Mouse (Mus musculus) Patski (cell line): ENCODE results near the gene Akr1b10. TPM values are rescaled to one million over a fixed set of nuclear protein-coding genes. Genes with fewer than 3 reads are reported as not detected.
"Not testable (repeated sequence)": the region's sequence is repeated elsewhere in the genome, so short reads cannot be mapped to it uniquely, and the experiment has no call there.

Source experiments
- ATAC-seq: fragments of 100-300 bp; one replicate; pipeline ENCODE4 v1.8.0; 2021
- CTCF ChIA-PET: fragments of 350-600 bp; sonication (Branson Sonifier 250); formaldehyde crosslinking; loops from one replicate; lab custom pipeline; 2022; ENCODE audit warnings: inconsistent platforms; lab: Charles Lee
- POLR2A ChIA-PET: fragments of 350-600 bp; sonication (Branson Sonifier 250); formaldehyde crosslinking; loops from one replicate; lab custom pipeline; 2022; ENCODE audit warnings: antibody characterized with exemption, inconsistent platforms; lab: Charles Lee
- DNase-seq: peaks from one replicate; pipeline ENCODE4 v3.0.0-alpha.2; 2011; ENCODE audit warnings: low read depth, low spot score
- H3K27me3 ChIP-seq: fragments of 371-371 bp; one replicate; pipeline ENCODE4 v1.5.1; 2021
- CTCF ChIP-seq: fragments of 100-300 bp; IDR thresholded peaks from one replicate; pipeline ENCODE4 v1.5.1; 2021
- in situ Hi-C: fragments of 300-500 bp; cut with MboI; formaldehyde crosslinking; loops from 3 replicates; pipeline ENCODE4 v1.11.1; 2018; ENCODE audit warnings: low pct_unique_long_range_greater_than_20kb, mixed read lengths
- polyA plus RNA-seq: library from polyadenylated mRNA; unstranded; gene quantifications from one replicate; pipeline ENCODE4 v1.2.3, GENCODE M21; 2021

The Akr1b10 gene
- polyA plus RNA-seq, 1 experiment from 2014 or later, result 83.1 TPM

GRCm38 (mm10) chr6:34350037-34350699 is 33.9 kb upstream of the Akr1b10 start:
- DNase-seq (no peak), ATAC-seq (no peak)
- in situ Hi-C loops, result no loop called here
- H3K27me3 ChIP-seq, result no peaks in the 10 kb centered on the region
- ChIA-PET POLR2A (interaction anchor here (0.6 kb wide), 1 partner anchor 33 kb away, joined by 4 read pairs; the partner anchor contains the start of gene Akr1b3), CTCF (interaction anchor here (0.9 to 1.5 kb wide), 2 partner anchors 16 to 99 kb away, joined by 3 to 5 read pairs; no protein-coding TSS in a partner anchor)
- TF ChIP-seq CTCF, result no peak

GRCm38 (mm10) chr6:34351481-34351880 is 32.5 kb upstream of the Akr1b10 start:
- in situ Hi-C loops, H3K27me3 ChIP-seq, POLR2A ChIA-PET, ATAC-seq, DNase-seq: not testable (repeated sequence)
- CTCF ChIA-PET, result interaction anchor here (1.0 to 1.5 kb wide), 2 partner anchors 58 to 98 kb away, joined by 3 to 5 read pairs; no protein-coding TSS in a partner anchor

- ChIA-PET POLR2A (no interaction called here), CTCF (interaction anchor here (1.0 to 3.9 kb wide), 3 partner anchors 13 to 159 kb away, joined by 3 to 22 read pairs (median 3); no protein-coding TSS in a partner anchor)
- no peaks in the 10 kb centered on the region for H3K27me3 ChIP-seq
- TF ChIP-seq CTCF, result no peak
- no peak for ATAC-seq
- DNase-seq, result no peak
- in situ Hi-C loops, result no loop called here
These were observed 31.6 kb upstream of the Akr1b10 start for GRCm38 (mm10) chr6:34352401-34352800.

- peak; percentile 4 for ATAC-seq
- CTCF ChIA-PET, result interaction anchor here (0.8 to 3.9 kb wide), 8 partner anchors 8 to 161 kb away, joined by 3 to 22 read pairs (median 4); no protein-coding TSS in a partner anchor
- no peaks in the 10 kb centered on the region for H3K27me3 ChIP-seq
- in situ Hi-C loops, result no loop called here
- DNase-seq, result no peak
- POLR2A ChIA-PET, result no interaction called here
- TF ChIP-seq CTCF, result no peak
These were observed 30.2 kb upstream of the Akr1b10 start, which contains the start of gene Akr1b8 for GRCm38 (mm10) chr6:34353658-34354353. TSS of gene Akr1b8 (plus strand) at chr6:34354119.

- ChIA-PET POLR2A (no interaction called here), CTCF (interaction anchor here (0.8 to 3.9 kb wide), 7 partner anchors 9 to 94 kb away, joined by 3 to 22 read pairs (median 4); no protein-coding TSS in a partner anchor)
- ATAC-seq (no peak), DNase-seq (no peak)
- TF ChIP-seq CTCF, result no peak
- in situ Hi-C loops, result loop anchor here (5.0 kb wide), 2 partner anchors 43 to 88 kb away; no protein-coding TSS in a partner anchor
- no peaks in the 10 kb centered on the region for H3K27me3 ChIP-seq
These were observed 29.4 kb upstream of the Akr1b10 start for GRCm38 (mm10) chr6:34354354-34355348.

- ChIA-PET CTCF (interaction anchor here (1.4 to 3.9 kb wide), 3 partner anchors 10 to 15 kb away, joined by 6 to 22 read pairs (median 21); no protein-coding TSS in a partner anchor), POLR2A (no interaction called here)
- no peaks in the 10 kb centered on the region for H3K27me3 ChIP-seq
- peak; percentile 50 for TF ChIP-seq CTCF
- ATAC-seq, result no peak
- in situ Hi-C loops, result loop anchor here (5.0 kb wide), 2 partner anchors 42 to 87 kb away; no protein-coding TSS in a partner anchor
- no peak for DNase-seq
These were observed 28.7 kb upstream of the Akr1b10 start for GRCm38 (mm10) chr6:34355349-34355747.

- in situ Hi-C loops, result loop anchor here (5.0 kb wide), 2 partner anchors 41 to 86 kb away; no protein-coding TSS in a partner anchor
- POLR2A ChIA-PET, result no interaction called here
- DNase-seq (no peak), ATAC-seq (no peak)
- TF ChIP-seq CTCF, result no peak
- CTCF ChIA-PET, result interaction anchor here (1.4 to 3.9 kb wide), 3 partner anchors 9 to 14 kb away, joined by 6 to 22 read pairs (median 21); no protein-coding TSS in a partner anchor
- H3K27me3 ChIP-seq, result no peaks in the 10 kb centered on the region
These were observed 28.2 kb upstream of the Akr1b10 start for GRCm38 (mm10) chr6:34355841-34356240.

- in situ Hi-C loops, result no loop called here
- DNase-seq, result no peak
- TF ChIP-seq CTCF, result peak; percentile 54
- POLR2A ChIA-PET, result no interaction called here
- CTCF ChIA-PET, result interaction anchor here (0.8 to 4.8 kb wide), 3 partner anchors 10 to 19 kb away, joined by 3 to 22 read pairs (median 3); partner anchors contain the start of genes Akr1b10 and Akr1b8
- H3K27me3 ChIP-seq, result no peaks in the 10 kb centered on the region
- ATAC-seq, result no peak
These were observed 19.5 kb upstream of the Akr1b10 start for GRCm38 (mm10) chr6:34364217-34365136.
